Mouse (Mus musculus): ENCODE data around the gene Bcr.

DNA sequence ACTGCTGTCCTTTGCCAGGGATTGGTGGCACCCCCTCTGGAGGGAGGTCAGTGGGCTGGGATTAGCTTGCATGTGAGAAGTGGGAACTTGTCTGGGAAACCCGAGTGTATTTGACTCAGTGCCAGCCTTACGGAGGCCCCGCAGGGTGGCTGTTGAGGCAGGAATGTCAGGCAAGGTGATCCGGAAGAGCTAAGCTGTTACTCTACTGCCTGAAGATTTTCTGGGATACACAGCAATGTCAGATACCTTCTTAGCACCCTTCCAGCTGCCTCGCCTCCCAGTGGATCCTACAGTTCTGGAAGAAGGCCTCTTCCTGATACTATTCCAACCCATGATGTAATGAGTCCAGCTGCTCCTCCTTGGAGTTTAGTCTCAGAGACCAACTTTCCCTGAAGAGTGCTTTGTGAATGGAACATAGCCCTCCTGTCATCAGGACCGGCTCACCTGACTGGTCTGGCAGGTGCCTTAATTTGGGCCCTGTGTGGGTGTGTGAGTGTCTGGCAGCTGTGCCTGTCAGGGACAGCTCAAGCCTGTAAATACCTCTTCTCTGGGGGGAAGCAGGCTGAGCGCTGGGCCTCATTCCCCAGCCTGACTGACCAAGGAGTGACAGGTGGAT, 56.6 kb downstream of the Bcr start:
- no peak for TF ChIP-seq CTCF (IDR thresholded peaks at IDR 0.05; ENCODE audit: low read depth, low read length)
- TF ChIP-seq TAL1 (conservative IDR thresholded peaks at IDR 0.05; ENCODE audit: low read depth, low read length): no peak

All from G1E (cell line).